Mouse (Mus musculus): Measurements from ENCODE around the gene Lim2. TPM values are rescaled to one million over a fixed set of nuclear protein-coding genes. Genes with fewer than 3 reads are reported as not detected.

Lim2 gene
- polyA plus RNA-seq, 1 experiment from 2014 or later, result 0.60 TPM

- DNase-seq (ENCODE audit: low spot score) (no peak), ATAC-seq (replicated peaks; ENCODE audit: low FRiP score, low TSS enrichment, low read depth) (no peak)
- Histone ChIP-seq H3K9ac (ENCODE audit: low read length) (no peak within 1 kb of the TSS), H3K27me3 (replicated peaks; ENCODE audit: control insufficient read depth, insufficient read depth, low read length) (no peaks in the 10 kb centered on the region), H3K27ac (ENCODE audit: low read depth) (no peak within 1 kb of the TSS), H3K9me3 (ENCODE audit: control insufficient read depth, low read length) (no peaks in the 10 kb centered on the region), H3K4me1 (replicated peaks; ENCODE audit: control insufficient read depth, insufficient read depth, low read length) (peaks cover 10% of the 10 kb centered on the region), H3K4me2 (ENCODE audit: low read length) (no peak within 1 kb of the TSS), H3K4me3 (ENCODE audit: low read depth, low read length) (no peak within 1 kb of the TSS), H3K36me3 (ENCODE audit: control insufficient read depth, insufficient read depth, low read length) (no peaks in the 10 kb centered on the region)
- WGBS, result 77% methylated on average over 6 of the region's 6 CpGs
Measured at GRCm38 (mm10) chr7:43440482-43440881, 13.0 kb downstream of the Lim2 start, which contains the start of gene Cldnd2. Cldnd2 (plus strand) TSS chr7:43440782.

GRCm38 (mm10) chr7:43441071-43441470 is 13.6 kb downstream of the Lim2 start:
- peaks cover 10% of the 10 kb centered on the region for H3K4me1 ChIP-seq (replicated peaks; ENCODE audit: control insufficient read depth, insufficient read depth, low read length)
- 88% methylated on average over 3 of the region's 3 CpGs for WGBS
- no peak overlapping the region for H3K27ac ChIP-seq (ENCODE audit: low read depth)
- no peak overlapping the region for H3K4me2 ChIP-seq (ENCODE audit: low read length)
- H3K27me3 ChIP-seq (replicated peaks; ENCODE audit: control insufficient read depth, insufficient read depth, low read length), result no peaks in the 10 kb centered on the region
- H3K9ac ChIP-seq (ENCODE audit: low read length), result no peak overlapping the region
- DNase-seq (ENCODE audit: low spot score) (no peak), ATAC-seq (replicated peaks; ENCODE audit: low FRiP score, low TSS enrichment, low read depth) (no peak)
- H3K9me3 ChIP-seq (ENCODE audit: control insufficient read depth, low read length), result no peaks in the 10 kb centered on the region
- no peak overlapping the region for H3K4me3 ChIP-seq (ENCODE audit: low read depth, low read length)
- no peaks in the 10 kb centered on the region for H3K36me3 ChIP-seq (ENCODE audit: control insufficient read depth, insufficient read depth, low read length)

GRCm38 (mm10) chr7:43442684-43443083 is 15.2 kb downstream of the Lim2 start:
- peak overlapping the region; percentile 61 for H3K9ac ChIP-seq (ENCODE audit: low read length)
- 2% methylated on average over 9 of the region's 9 CpGs for WGBS
- no peaks in the 10 kb centered on the region for H3K27me3 ChIP-seq (replicated peaks; ENCODE audit: control insufficient read depth, insufficient read depth, low read length)
- no peaks in the 10 kb centered on the region for H3K9me3 ChIP-seq (ENCODE audit: control insufficient read depth, low read length)
- peak overlapping the region; percentile 98 for H3K27ac ChIP-seq (ENCODE audit: low read depth)
- peaks cover 10% of the 10 kb centered on the region for H3K4me1 ChIP-seq (replicated peaks; ENCODE audit: control insufficient read depth, insufficient read depth, low read length)
- peak overlapping the region; percentile 91 for H3K4me2 ChIP-seq (ENCODE audit: low read length)
- ATAC-seq (replicated peaks; ENCODE audit: low FRiP score, low TSS enrichment, low read depth) (0 out of 2 replicates have a peak, but pooled peaks have one; percentile 12), DNase-seq (ENCODE audit: low spot score) (peak; percentile 55)
- no peaks in the 10 kb centered on the region for H3K36me3 ChIP-seq (ENCODE audit: control insufficient read depth, insufficient read depth, low read length)
- peak overlapping the region; percentile 63 for H3K4me3 ChIP-seq (ENCODE audit: low read depth, low read length)

- ATAC-seq (replicated peaks; ENCODE audit: low FRiP score, low TSS enrichment, low read depth) (peak; percentile 91), DNase-seq (ENCODE audit: low spot score) (peak; percentile 89)
- Histone ChIP-seq H3K9me3 (ENCODE audit: control insufficient read depth, low read length) (no peaks in the 10 kb centered on the region), H3K4me1 (replicated peaks; ENCODE audit: control insufficient read depth, insufficient read depth, low read length) (peaks cover 10% of the 10 kb centered on the region), H3K4me2 (ENCODE audit: low read length) (peak overlapping the region; percentile 91), H3K9ac (ENCODE audit: low read length) (peak overlapping the region; percentile 61), H3K27ac (ENCODE audit: low read depth) (peak overlapping the region; percentile 98), H3K27me3 (replicated peaks; ENCODE audit: control insufficient read depth, insufficient read depth, low read length) (no peaks in the 10 kb centered on the region), H3K4me3 (ENCODE audit: low read depth, low read length) (peak overlapping the region; percentile 63), H3K36me3 (ENCODE audit: control insufficient read depth, insufficient read depth, low read length) (no peaks in the 10 kb centered on the region)
- 1% methylated on average over 36 of the region's 36 CpGs for WGBS
Measured at GRCm38 (mm10) chr7:43443126-43443916, 15.9 kb downstream of the Lim2 start.

GRCm38 (mm10) chr7:43443917-43444293 is 16.4 kb downstream of the Lim2 start, which contains the start of the genes Etfb and Gm45233:
Etfb (plus strand) TSS chr7:43444083.
Gm45233 (plus strand) TSS chr7:43444128.
- ATAC-seq (replicated peaks; ENCODE audit: low FRiP score, low TSS enrichment, low read depth) (peak; percentile 95), DNase-seq (ENCODE audit: low spot score) (no peak)
- Histone ChIP-seq H3K4me1 (replicated peaks; ENCODE audit: control insufficient read depth, insufficient read depth, low read length) (peaks cover 10% of the 10 kb centered on the region), H3K4me2 (ENCODE audit: low read length) (peak within 1 kb of the TSS; percentile 91), H3K9ac (ENCODE audit: low read length) (peak within 1 kb of the TSS; percentile 61), H3K27ac (ENCODE audit: low read depth) (peak within 1 kb of the TSS; percentile 98), H3K9me3 (ENCODE audit: control insufficient read depth, low read length) (no peaks in the 10 kb centered on the region), H3K36me3 (ENCODE audit: control insufficient read depth, insufficient read depth, low read length) (no peaks in the 10 kb centered on the region), H3K4me3 (ENCODE audit: low read depth, low read length) (peak within 1 kb of the TSS; percentile 63), H3K27me3 (replicated peaks; ENCODE audit: control insufficient read depth, insufficient read depth, low read length) (no peaks in the 10 kb centered on the region)
- under 1% methylated on average over 27 of the region's 27 CpGs for WGBS

- no peaks in the 10 kb centered on the region for H3K9me3 ChIP-seq (ENCODE audit: control insufficient read depth, low read length)
- DNase-seq (ENCODE audit: low spot score) (no peak), ATAC-seq (replicated peaks; ENCODE audit: low FRiP score, low TSS enrichment, low read depth) (no peak)
- H3K4me1 ChIP-seq (replicated peaks; ENCODE audit: control insufficient read depth, insufficient read depth, low read length), result peaks cover 7% of the 10 kb centered on the region
- peaks cover 18% of the 10 kb centered on the region for H3K36me3 ChIP-seq (ENCODE audit: control insufficient read depth, insufficient read depth, low read length)
- H3K4me2 ChIP-seq (ENCODE audit: low read length), result no peak overlapping the region
- H3K27me3 ChIP-seq (replicated peaks; ENCODE audit: control insufficient read depth, insufficient read depth, low read length), result no peaks in the 10 kb centered on the region
- WGBS, result 91% methylated on average over 4 of the region's 4 CpGs
- no peak overlapping the region for H3K27ac ChIP-seq (ENCODE audit: low read depth)
- H3K9ac ChIP-seq (ENCODE audit: low read length), result no peak overlapping the region
- H3K4me3 ChIP-seq (ENCODE audit: low read depth, low read length), result no peak overlapping the region
Measured at GRCm38 (mm10) chr7:43447801-43448200, 20.3 kb downstream of the Lim2 start.

- no peaks in the 10 kb centered on the region for H3K9me3 ChIP-seq (ENCODE audit: control insufficient read depth, low read length)
- no peak overlapping the region for H3K4me2 ChIP-seq (ENCODE audit: low read length)
- H3K4me1 ChIP-seq (replicated peaks; ENCODE audit: control insufficient read depth, insufficient read depth, low read length), result peaks cover 7% of the 10 kb centered on the region
- WGBS, result 91% methylated on average over 3 of the region's 3 CpGs
- ATAC-seq (replicated peaks; ENCODE audit: low FRiP score, low TSS enrichment, low read depth) (no peak), DNase-seq (ENCODE audit: low spot score) (no peak)
- no peak overlapping the region for H3K27ac ChIP-seq (ENCODE audit: low read depth)
- no peaks in the 10 kb centered on the region for H3K27me3 ChIP-seq (replicated peaks; ENCODE audit: control insufficient read depth, insufficient read depth, low read length)
- H3K4me3 ChIP-seq (ENCODE audit: low read depth, low read length), result no peak overlapping the region
- H3K9ac ChIP-seq (ENCODE audit: low read length), result no peak overlapping the region
- H3K36me3 ChIP-seq (ENCODE audit: control insufficient read depth, insufficient read depth, low read length), result peaks cover 22% of the 10 kb centered on the region
Measured at GRCm38 (mm10) chr7:43448246-43448645, 20.8 kb downstream of the Lim2 start.

GRCm38 (mm10) chr7:43449811-43450210 is 22.3 kb downstream of the Lim2 start:
- Histone ChIP-seq H3K4me2 (ENCODE audit: low read length) (no peak overlapping the region), H3K36me3 (ENCODE audit: control insufficient read depth, insufficient read depth, low read length) (peaks cover 33% of the 10 kb centered on the region), H3K27ac (ENCODE audit: low read depth) (no peak overlapping the region), H3K27me3 (replicated peaks; ENCODE audit: control insufficient read depth, insufficient read depth, low read length) (no peaks in the 10 kb centered on the region), H3K9me3 (ENCODE audit: control insufficient read depth, low read length) (no peaks in the 10 kb centered on the region), H3K9ac (ENCODE audit: low read length) (no peak overlapping the region), H3K4me3 (ENCODE audit: low read depth, low read length) (no peak overlapping the region), H3K4me1 (replicated peaks; ENCODE audit: control insufficient read depth, insufficient read depth, low read length) (peaks cover 2% of the 10 kb centered on the region; the same call in 1 of the 2 replicates)
- WGBS, result 94% methylated on average over 2 of the region's 2 CpGs
- ATAC-seq (replicated peaks; ENCODE audit: low FRiP score, low TSS enrichment, low read depth), result no peak
- DNase-seq (ENCODE audit: low spot score), result no peak

- no peak overlapping the region for H3K9ac ChIP-seq (ENCODE audit: low read length)
- ATAC-seq (replicated peaks; ENCODE audit: low FRiP score, low TSS enrichment, low read depth), result no peak
- H3K27me3 ChIP-seq (replicated peaks; ENCODE audit: control insufficient read depth, insufficient read depth, low read length), result no peaks in the 10 kb centered on the region
- DNase-seq (ENCODE audit: low spot score), result no peak
- no peak overlapping the region for H3K4me2 ChIP-seq (ENCODE audit: low read length)
- no peak overlapping the region for H3K27ac ChIP-seq (ENCODE audit: low read depth)
- H3K9me3 ChIP-seq (ENCODE audit: control insufficient read depth, low read length), result no peaks in the 10 kb centered on the region
- peaks cover 53% of the 10 kb centered on the region for H3K36me3 ChIP-seq (ENCODE audit: control insufficient read depth, insufficient read depth, low read length)
- 95% methylated on average over 11 of the region's 11 CpGs for WGBS
- no peak overlapping the region for H3K4me3 ChIP-seq (ENCODE audit: low read depth, low read length)
- H3K4me1 ChIP-seq (replicated peaks; ENCODE audit: control insufficient read depth, insufficient read depth, low read length), result no peaks in the 10 kb centered on the region
Measured at GRCm38 (mm10) chr7:43451726-43452125, 24.3 kb downstream of the Lim2 start.
